Mouse (Mus musculus): ENCODE data around the gene Tcea2. TPM values are rescaled to one million over a fixed set of nuclear protein-coding genes. Genes with fewer than 3 reads are reported as not detected.
A peak's percentile ranks its signal among the peaks of the same experiment; 100 is the strongest.

Tcea2 gene
- polyA plus RNA-seq, 1 experiment from 2014 or later: 31.0 TPM

DNA sequence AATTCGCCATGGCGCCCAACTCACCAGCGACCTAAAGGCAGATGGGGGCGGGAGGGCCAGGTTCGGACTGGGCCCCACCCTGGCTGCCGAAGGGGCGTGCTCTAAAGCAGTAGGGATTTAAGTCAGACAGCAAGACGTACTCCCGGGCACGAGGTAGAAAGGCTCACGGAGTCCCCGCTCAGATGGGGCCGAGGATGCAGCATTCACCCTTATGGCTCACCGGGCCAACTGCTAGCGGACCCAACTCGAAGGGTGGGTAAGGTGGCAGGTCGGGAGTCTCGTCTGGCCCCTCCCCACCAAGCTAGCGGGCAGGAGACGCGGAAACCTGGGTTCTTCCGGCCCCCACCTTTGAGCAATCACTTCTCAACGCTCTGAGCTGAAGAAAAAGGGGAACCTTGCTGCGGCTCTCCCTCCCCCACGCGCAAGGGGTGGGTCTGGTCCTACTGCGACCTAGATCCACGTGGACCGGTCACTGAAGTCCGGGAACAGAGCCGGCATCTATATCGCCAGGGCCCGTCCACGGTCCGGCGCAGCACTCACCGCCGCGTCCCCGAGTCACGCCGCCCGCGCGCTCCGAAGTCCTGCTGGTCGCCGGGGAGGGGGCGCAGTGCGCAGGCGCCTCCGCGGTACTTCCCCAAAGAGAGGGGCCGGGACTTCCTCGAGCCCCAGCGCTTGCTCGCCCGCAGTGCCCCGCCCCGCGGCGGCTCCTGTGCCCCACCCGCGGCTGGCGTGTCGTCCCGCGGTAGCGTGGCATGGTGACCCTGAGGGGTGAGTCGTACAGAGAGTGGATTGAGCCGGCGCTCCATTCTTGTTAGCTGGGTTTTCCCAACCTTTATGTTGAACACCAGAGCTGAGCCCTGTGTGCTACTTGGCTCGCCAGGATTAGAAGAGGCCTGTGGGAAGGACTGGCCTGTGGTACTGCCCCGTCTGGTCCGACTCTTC, 13.5 kb downstream of the Tcea2 start, which contains the start of gene Rgs19:
Gene Rgs19, minus strand, starts transcription at position 639 of the 942 bp plus-strand sequence.
- peak; percentile 89 for ATAC-seq
- peak within 1 kb of the TSS; percentile 85 for H3K9ac ChIP-seq
- H3K36me3 ChIP-seq (ENCODE audit: poor library complexity, severe bottlenecking): peaks cover 15% of the 10 kb centered on the region
- peak within 1 kb of the TSS; percentile 81 for H3K4me2 ChIP-seq
- peaks cover 17% of the 10 kb centered on the region for H3K4me1 ChIP-seq
- H3K27me3 ChIP-seq: peaks cover 2% of the 10 kb centered on the region; the same call in 1 of the 2 replicates
- under 1% methylated on average over 70 of the region's 75 CpGs for WGBS
- H3K4me3 ChIP-seq: peak within 1 kb of the TSS; percentile 70
- no peaks in the 10 kb centered on the region for H3K9me3 ChIP-seq (replicated peaks)
- peak within 1 kb of the TSS; percentile 57; the same call in 1 of the 2 replicates for H3K27ac ChIP-seq

DNA sequence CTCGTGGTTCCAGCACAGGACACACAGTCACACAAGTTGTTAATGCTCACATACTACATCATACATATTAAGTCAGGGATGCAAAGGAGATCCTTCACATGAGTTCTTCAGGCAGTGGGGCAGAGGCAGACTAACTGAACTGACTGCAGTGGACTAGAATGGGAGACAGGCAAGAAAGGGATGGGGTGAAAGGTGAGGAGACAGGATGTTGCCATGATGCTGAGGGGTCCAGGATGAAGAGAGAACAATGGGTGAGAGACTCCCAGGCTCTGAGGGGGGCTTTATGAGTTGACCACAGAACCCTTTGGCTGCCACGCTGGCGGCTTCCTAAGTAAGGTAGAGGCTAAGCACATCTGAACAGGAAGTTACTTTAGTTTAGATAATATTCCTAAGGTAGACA, 14.5 kb downstream of the Tcea2 start:
- WGBS: 91% methylated on average over 3 of the region's 3 CpGs
- Histone ChIP-seq H3K36me3 (ENCODE audit: poor library complexity, severe bottlenecking) (peaks cover 6% of the 10 kb centered on the region; the same call in 1 of the 2 replicates), H3K4me3 (peak overlapping the region; percentile 70; the same call in 1 of the 2 replicates), H3K9me3 (replicated peaks) (no peaks in the 10 kb centered on the region), H3K4me1 (peaks cover 17% of the 10 kb centered on the region), H3K27me3 (peaks cover 2% of the 10 kb centered on the region; the same call in 1 of the 2 replicates), H3K27ac (no peak overlapping the region), H3K9ac (0 out of 2 replicates have a peak overlapping the region, but pooled peaks have one; percentile 85), H3K4me2 (peak overlapping the region; percentile 81)
- ATAC-seq: no peak

DNA sequence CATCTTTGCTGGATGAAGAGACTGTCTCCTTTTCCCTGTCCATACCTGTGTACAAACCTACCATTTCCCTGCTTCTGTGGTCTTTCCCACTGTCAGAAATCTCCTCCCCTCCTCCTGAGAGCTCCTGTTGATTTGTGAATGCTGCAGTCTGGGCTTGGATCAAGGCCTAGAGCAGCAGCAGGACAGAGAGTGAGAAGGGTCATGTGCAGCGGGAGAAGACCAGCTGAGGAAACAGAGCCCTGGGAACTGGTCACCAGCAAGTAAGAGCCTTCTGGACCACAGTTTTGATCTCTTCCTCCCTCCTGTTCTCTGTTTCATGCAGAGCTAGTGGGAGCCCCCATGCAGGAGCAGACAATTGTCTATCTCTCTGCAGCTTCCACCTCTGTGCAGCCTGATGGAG, 15.7 kb downstream of the Tcea2 start:
- Histone ChIP-seq H3K9me3 (replicated peaks) (no peaks in the 10 kb centered on the region), H3K27ac (no peak overlapping the region), H3K4me3 (no peak overlapping the region), H3K4me1 (peaks cover 17% of the 10 kb centered on the region), H3K27me3 (peaks cover 2% of the 10 kb centered on the region; the same call in 1 of the 2 replicates), H3K4me2 (no peak overlapping the region), H3K9ac (0 out of 2 replicates have a peak overlapping the region, but pooled peaks have one; percentile 16), H3K36me3 (ENCODE audit: poor library complexity, severe bottlenecking) (peaks cover 2% of the 10 kb centered on the region; the same call in 1 of the 2 replicates)
- no peak for ATAC-seq
- WGBS: 94% methylated on average over 1 of the region's 1 CpGs

DNA sequence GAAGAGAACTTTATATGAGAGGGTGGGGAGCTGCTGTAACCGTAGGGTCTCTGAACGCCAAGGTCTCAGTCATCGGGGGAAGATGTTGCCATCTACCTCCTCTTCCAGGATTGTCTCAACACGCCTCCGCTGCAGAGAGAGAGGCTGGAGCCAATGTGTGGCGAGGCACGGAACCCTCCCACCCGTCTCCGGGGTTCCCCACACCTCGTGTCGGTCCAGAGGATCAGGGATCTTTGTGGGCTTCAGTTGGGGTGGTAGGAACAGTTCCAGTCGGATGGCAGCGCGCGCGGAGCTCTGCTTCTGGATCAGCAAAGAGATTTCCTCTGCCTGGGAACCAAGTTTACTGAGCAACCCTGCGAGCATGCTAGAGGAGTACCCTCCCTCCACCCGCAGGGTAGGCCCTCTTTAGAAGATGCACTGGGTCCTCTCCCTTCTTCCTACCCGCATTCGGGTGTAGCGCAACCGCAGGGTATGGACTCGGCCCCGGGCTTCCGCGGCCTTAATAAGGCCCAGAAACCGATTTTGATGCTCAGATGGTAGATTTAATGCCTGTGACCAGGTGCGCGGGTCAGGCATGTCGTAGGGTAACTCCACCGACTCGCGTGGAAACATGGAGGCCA, 16.8 kb downstream of the Tcea2 start:
- Histone ChIP-seq H3K9ac (no peak overlapping the region), H3K4me1 (peaks cover 17% of the 10 kb centered on the region), H3K27ac (no peak overlapping the region), H3K27me3 (peaks cover 2% of the 10 kb centered on the region; the same call in 1 of the 2 replicates), H3K9me3 (replicated peaks) (no peaks in the 10 kb centered on the region), H3K4me3 (no peak overlapping the region), H3K36me3 (ENCODE audit: poor library complexity, severe bottlenecking) (no peaks in the 10 kb centered on the region), H3K4me2 (no peak overlapping the region)
- ATAC-seq: no peak
- 78% methylated on average over 33 of the region's 33 CpGs for WGBS

DNA sequence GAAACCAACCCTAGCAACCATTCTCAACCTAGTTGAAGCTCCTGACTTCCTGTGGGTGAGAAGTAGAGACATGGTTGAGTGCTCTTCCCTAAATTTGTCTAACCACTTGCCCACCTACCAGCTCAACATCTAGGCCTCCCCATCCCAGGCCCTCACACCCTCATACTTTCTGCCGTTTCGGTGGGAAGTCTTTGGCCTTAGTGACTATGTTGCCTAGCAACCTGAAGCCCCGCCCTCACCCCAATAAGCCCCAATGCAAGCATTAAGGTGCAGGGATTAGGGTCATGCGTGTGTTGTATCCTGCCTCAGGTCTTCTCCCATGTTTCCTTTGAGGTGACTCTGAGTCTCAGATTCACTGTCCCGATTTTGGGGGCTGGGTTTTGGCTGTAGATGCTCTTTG, 18.1 kb downstream of the Tcea2 start, which contains the start of gene Lkaaear1:
Gene Lkaaear1, minus strand, starts transcription at position 202 of the 400 bp plus-strand sequence.
- peaks cover 5% of the 10 kb centered on the region; the same call in 1 of the 2 replicates for H3K4me1 ChIP-seq
- no peak within 1 kb of the TSS for H3K4me3 ChIP-seq
- 47% methylated on average over 5 of the region's 5 CpGs for WGBS
- H3K4me2 ChIP-seq: no peak within 1 kb of the TSS
- H3K27ac ChIP-seq: no peak within 1 kb of the TSS
- peaks cover 2% of the 10 kb centered on the region; the same call in 1 of the 2 replicates for H3K27me3 ChIP-seq
- ATAC-seq: no peak
- no peaks in the 10 kb centered on the region for H3K36me3 ChIP-seq (ENCODE audit: poor library complexity, severe bottlenecking)
- no peaks in the 10 kb centered on the region for H3K9me3 ChIP-seq (replicated peaks)
- no peak within 1 kb of the TSS for H3K9ac ChIP-seq

DNA sequence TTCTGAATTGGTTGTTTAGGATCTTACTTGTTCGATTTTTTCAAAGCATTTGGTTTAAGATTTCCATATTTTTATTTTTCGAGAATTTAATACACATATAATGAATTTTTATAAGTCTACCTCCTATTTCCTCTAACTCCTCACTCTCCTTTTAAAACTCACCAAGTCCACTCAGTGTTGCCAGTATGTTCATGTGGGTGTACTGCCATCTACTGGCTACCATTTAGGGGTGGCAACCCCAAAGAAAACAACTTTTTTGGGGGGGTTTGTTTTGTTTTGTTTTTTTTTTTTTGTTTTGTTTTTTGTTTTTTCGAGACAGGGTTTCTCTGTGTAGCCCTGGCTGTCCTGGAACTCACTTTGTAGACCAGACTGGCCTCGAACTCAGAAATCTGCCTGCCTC, 26.6 kb downstream of the Tcea2 start:
- ATAC-seq: no peak
- WGBS: 36% methylated on average over 4 of the region's 4 CpGs

DNA sequence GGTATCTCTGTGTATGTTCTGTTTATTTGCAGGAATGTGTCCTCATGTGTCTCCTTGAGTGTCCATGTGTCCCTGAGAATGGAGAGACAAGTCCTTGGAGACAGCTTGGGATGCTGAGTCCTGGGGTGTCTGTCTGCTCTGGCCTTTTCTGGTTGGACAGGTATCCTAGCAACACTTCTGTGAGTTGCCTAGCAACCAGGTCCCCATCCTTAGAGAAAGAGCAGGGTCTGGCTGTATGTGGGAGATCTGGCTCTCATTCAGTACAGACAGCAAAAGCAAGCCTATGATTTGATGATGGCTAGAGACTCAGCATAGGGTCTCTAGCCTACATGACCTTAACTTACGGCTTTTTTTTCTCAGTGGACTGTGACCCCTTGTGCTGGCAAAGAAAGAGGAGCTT, 33.6 kb downstream of the Tcea2 start:
- peak overlapping the region; percentile 66 for H3K4me2 ChIP-seq
- 70% methylated on average over 1 of the region's 1 CpGs for WGBS
- no peak overlapping the region for H3K4me3 ChIP-seq

More for the DNA sequence above, 26.6 kb downstream of the Tcea2 start:
- no peaks in the 10 kb centered on the region for H3K4me1 ChIP-seq
- no peak overlapping the region for H3K9ac ChIP-seq
- H3K4me3 ChIP-seq: no peak overlapping the region
- no peaks in the 10 kb centered on the region for H3K36me3 ChIP-seq (ENCODE audit: poor library complexity, severe bottlenecking)
- no peaks in the 10 kb centered on the region for H3K27me3 ChIP-seq
- H3K4me2 ChIP-seq: no peak overlapping the region
- H3K27ac ChIP-seq: no peak overlapping the region
- no peaks in the 10 kb centered on the region for H3K9me3 ChIP-seq (replicated peaks)

DNA sequence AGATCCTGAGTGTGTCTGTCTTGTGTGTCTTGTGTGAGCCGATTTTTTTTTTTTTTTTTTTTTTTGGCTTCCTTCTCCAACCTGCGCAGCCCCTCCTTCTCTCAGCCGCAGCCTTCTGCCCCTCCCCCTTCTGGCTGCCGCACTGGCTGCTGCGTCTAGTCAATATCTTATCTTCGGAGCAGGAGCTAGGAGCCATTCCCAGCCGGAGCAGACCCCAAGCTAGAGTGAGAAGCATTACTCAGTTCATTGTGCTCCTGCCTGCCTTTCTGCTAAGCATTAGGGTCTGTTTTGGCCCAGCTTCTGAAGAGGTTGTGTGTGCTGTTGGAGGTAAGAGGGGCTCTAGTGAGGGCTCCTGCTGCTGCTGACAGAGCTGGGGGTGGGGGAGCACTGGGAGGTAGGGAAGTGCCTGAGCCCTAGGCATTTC, 34.8 kb downstream of the Tcea2 start, which contains the start of gene Oprl1:
Gene Oprl1, plus strand, starts transcription at position 114 of the 424 bp plus-strand sequence.
- peak; percentile 74 for ATAC-seq
- H3K4me1 ChIP-seq: peaks cover 39% of the 10 kb centered on the region
- peak within 1 kb of the TSS; percentile 66 for H3K4me2 ChIP-seq
- H3K27ac ChIP-seq: peak within 1 kb of the TSS; percentile 87
- peak within 1 kb of the TSS; percentile 74 for H3K9ac ChIP-seq
- H3K36me3 ChIP-seq (ENCODE audit: poor library complexity, severe bottlenecking): peaks cover 18% of the 10 kb centered on the region
- no peaks in the 10 kb centered on the region for H3K9me3 ChIP-seq (replicated peaks)
- WGBS: under 1% methylated on average over 7 of the region's 7 CpGs
- peak within 1 kb of the TSS; percentile 44 for H3K4me3 ChIP-seq
- no peaks in the 10 kb centered on the region for H3K27me3 ChIP-seq

More for the DNA sequence above, 33.6 kb downstream of the Tcea2 start:
- H3K9ac ChIP-seq: peak overlapping the region; percentile 27
- H3K27ac ChIP-seq: peak overlapping the region; percentile 87
- no peaks in the 10 kb centered on the region for H3K27me3 ChIP-seq
- peaks cover 39% of the 10 kb centered on the region for H3K4me1 ChIP-seq
- peak; percentile 70 for ATAC-seq
- H3K36me3 ChIP-seq (ENCODE audit: poor library complexity, severe bottlenecking): peaks cover 6% of the 10 kb centered on the region
- H3K9me3 ChIP-seq (replicated peaks): no peaks in the 10 kb centered on the region

DNA sequence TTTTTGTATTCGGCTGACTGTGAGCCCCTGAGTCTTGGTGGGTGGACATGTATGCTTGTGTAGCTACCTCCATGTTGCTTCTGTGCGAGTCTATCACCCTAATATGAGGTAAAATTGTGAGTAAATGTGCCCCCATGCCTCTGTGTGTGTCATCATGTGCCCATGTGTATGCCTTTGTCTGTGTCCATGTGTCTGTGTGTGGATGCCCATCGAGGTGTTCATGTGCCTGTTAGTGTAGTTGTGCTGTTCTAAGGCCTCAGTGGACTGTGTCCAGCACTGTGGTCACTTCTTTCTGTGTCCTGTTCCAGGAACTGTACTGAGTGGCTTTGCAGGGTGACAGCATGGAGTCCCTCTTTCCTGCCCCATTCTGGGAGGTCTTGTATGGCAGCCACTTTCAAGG, 35.3 kb downstream of the Tcea2 start:
- ATAC-seq: peak; percentile 45
- H3K27me3 ChIP-seq: no peaks in the 10 kb centered on the region
- H3K4me3 ChIP-seq: peak overlapping the region; percentile 44
- no peaks in the 10 kb centered on the region for H3K9me3 ChIP-seq (replicated peaks)
- H3K27ac ChIP-seq: peak overlapping the region; percentile 87
- peaks cover 39% of the 10 kb centered on the region for H3K4me1 ChIP-seq
- peaks cover 22% of the 10 kb centered on the region for H3K36me3 ChIP-seq (ENCODE audit: poor library complexity, severe bottlenecking)
- WGBS: 50% methylated on average over 3 of the region's 3 CpGs
- H3K4me2 ChIP-seq: peak overlapping the region; percentile 66
- peak overlapping the region; percentile 74 for H3K9ac ChIP-seq

DNA sequence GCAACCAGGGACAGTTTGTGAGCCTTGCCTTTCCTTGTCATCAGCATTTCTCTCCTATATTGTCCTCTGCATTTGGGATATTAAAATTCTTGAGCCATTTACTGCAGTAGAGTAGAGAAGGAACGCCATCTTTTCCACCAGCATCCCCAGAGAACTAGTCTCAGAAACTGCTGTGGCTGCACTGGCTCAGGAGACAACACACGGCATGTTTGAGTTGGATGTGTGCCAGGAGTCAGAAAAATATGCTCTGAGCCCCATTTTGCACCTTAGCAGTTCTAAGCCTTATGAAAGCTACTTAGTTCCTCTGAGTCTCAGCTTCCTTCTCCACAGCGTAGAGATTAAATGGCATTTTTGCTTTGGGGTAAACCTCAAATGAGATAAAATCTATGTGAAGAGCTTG, 36.9 kb downstream of the Tcea2 start:
- H3K4me1 ChIP-seq: peaks cover 39% of the 10 kb centered on the region
- no peak for ATAC-seq
- no peaks in the 10 kb centered on the region for H3K9me3 ChIP-seq (replicated peaks)
- no peaks in the 10 kb centered on the region for H3K27me3 ChIP-seq
- no peak overlapping the region for H3K9ac ChIP-seq
- H3K36me3 ChIP-seq (ENCODE audit: poor library complexity, severe bottlenecking): peaks cover 22% of the 10 kb centered on the region
- H3K4me2 ChIP-seq: peak overlapping the region; percentile 66
- no peak overlapping the region; the same call in 1 of the 2 replicates for H3K27ac ChIP-seq
- H3K4me3 ChIP-seq: 0 out of 2 replicates have a peak overlapping the region, but pooled peaks have one; percentile 44
- WGBS: 70% methylated on average over 3 of the region's 3 CpGs

DNA sequence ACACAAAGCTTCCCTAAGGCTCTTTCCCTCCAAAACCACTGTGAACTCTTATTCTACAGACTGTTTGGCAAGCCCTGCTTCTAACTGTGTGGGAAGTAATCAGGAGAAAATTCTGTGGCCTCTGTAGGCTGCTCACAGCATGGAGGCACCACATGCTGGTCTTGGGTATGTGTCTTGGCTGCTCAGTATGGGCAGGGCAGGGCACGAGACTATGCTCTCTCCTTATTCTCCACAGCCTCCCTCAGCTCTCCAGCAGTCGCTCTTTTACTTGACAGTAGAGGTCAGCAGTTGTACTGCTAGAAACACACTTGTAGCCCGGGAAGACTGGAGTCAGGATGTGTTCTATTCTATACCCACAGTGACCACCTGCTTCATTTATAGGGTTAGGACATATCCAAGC, 40.0 kb downstream of the Tcea2 start:
- no peak overlapping the region for H3K4me2 ChIP-seq
- peaks cover 23% of the 10 kb centered on the region for H3K4me1 ChIP-seq
- no peaks in the 10 kb centered on the region for H3K9me3 ChIP-seq (replicated peaks)
- H3K36me3 ChIP-seq (ENCODE audit: poor library complexity, severe bottlenecking): peaks cover 22% of the 10 kb centered on the region
- H3K27ac ChIP-seq: no peak overlapping the region
- H3K4me3 ChIP-seq: no peak overlapping the region
- 45% methylated on average over 3 of the region's 3 CpGs for WGBS
- H3K27me3 ChIP-seq: no peaks in the 10 kb centered on the region
- ATAC-seq: no peak
- H3K9ac ChIP-seq: no peak overlapping the region

Data from forebrain, embryonic 13.5 days (tissue).